In the genomic region with DNA sequence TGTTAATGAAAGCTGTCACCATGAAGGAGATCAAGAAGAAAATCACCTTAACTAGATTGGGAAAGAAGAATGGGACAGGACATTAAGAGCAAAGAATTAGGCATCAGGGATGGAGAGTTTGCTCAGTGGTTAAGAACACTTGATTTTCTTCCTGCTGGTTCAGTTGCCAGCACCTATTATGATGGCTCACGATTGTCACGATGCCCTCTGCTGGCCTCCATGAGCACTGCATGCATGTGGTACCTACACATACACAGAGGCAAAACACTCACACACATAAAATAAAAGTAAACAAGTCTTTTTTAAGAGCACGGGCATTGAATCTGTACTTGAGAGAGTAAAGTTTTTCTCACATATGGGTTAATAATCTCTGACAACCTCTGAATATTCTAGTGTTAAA, we compare ENCODE assay signal across 8 mouse cellular contexts.
DNase-seq lines count a peak whose midpoint lies in the region; ATAC-seq lines count a peak whose summit lies in the region.

No protein-coding gene starts in this region.

- peak; percentile 7 to 21 for DNase-seq in cerebellum, postnatal 25 days
- DNase-seq in cerebellum, adult 9-11 months = no peak
- DNase-seq in liver = peak; percentile 73
- peak; percentile 13 for DNase-seq in adrenal gland, postnatal 25 days
- peak; percentile 72 for DNase-seq in limb, embryonic 10.5 days (ENCODE audit: low spot score)
- DNase-seq in spleen, postnatal 4 days (ENCODE audit: low spot score in 2 of 2) = peak; percentile 51 to 76

- no peaks in the 10 kb centered on the region for H3K27me3 ChIP-seq in liver, embryonic 12.5 days (replicated peaks)
- peaks cover 81% of the 10 kb centered on the region for H3K27me3 ChIP-seq in limb, embryonic 10.5 days (ENCODE audit: low read depth, poor library complexity, severe bottlenecking)

- H3K36me3 ChIP-seq in liver, embryonic 12.5 days = no peaks in the 10 kb centered on the region
- no peaks in the 10 kb centered on the region for H3K36me3 ChIP-seq in limb, embryonic 10.5 days

- no peak overlapping the region for H3K4me2 ChIP-seq in liver, embryonic 12.5 days

- H3K4me3 ChIP-seq in liver, embryonic 12.5 days = no peak overlapping the region
- H3K4me3 ChIP-seq in limb, embryonic 10.5 days = no peak overlapping the region

- ATAC-seq in liver, embryonic 12.5 days = no peak; the same call in 1 of the 2 replicates
- no peak for ATAC-seq in cerebellum, adult (ENCODE audit: insufficient number of reproducible peaks, low FRiP score, low TSS enrichment)

- no peak overlapping the region for H3K9ac ChIP-seq in liver, embryonic 12.5 days

- WGBS in liver, embryonic 12.5 days (ENCODE audit: insufficient replicate concordance) = 19% methylated on average over 3 of the region's 3 CpGs
- 41% methylated on average over 3 of the region's 3 CpGs for WGBS in limb, embryonic 10.5 days

- no peak overlapping the region for H3K27ac ChIP-seq in liver, embryonic 12.5 days
- no peak overlapping the region for H3K27ac ChIP-seq in limb, embryonic 10.5 days

- H3K9me3 ChIP-seq in liver, embryonic 12.5 days (replicated peaks) = no peaks in the 10 kb centered on the region
- no peaks in the 10 kb centered on the region for H3K9me3 ChIP-seq in limb, embryonic 10.5 days (replicated peaks)

- H3K4me1 ChIP-seq in liver, embryonic 12.5 days = peaks cover 6% of the 10 kb centered on the region; the same call in 1 of the 2 replicates
- peaks cover 11% of the 10 kb centered on the region for H3K4me1 ChIP-seq in limb, embryonic 10.5 days
